Mouse (Mus musculus): ENCODE data around the gene Rps13. TPM values are rescaled to one million over a fixed set of nuclear protein-coding genes. Genes with fewer than 3 reads are reported as not detected.

The Rps13 gene
- 673 TPM for polyA plus RNA-seq (2014; fragmentation: Illumina TruSeq; extraction: RNeasy Lipid Tissue Mini Kit (QIAGEN cat#74804); ENCODE audit: low read depth, low replicate concordance)

GRCm38 (mm10) chr7:116333713-116334668, at the start of gene Rps13:
Gene Rps13 (minus strand): TSS chr7:116334195.

GRCm38 (mm10) chr7:116307871-116308631, 25.9 kb downstream of the Rps13 start, which contains the start of gene Plekha7:
Gene Plekha7 (minus strand): TSS chr7:116308376.

Other genes starting within 250 kb of the Rps13 start
- gene Gm4353, start 249.6 kb downstream of the Rps13 start, polyA plus RNA-seq (2014; fragmentation: Illumina TruSeq; extraction: RNeasy Lipid Tissue Mini Kit (QIAGEN cat#74804); ENCODE audit: low read depth, low replicate concordance), result not detected
- gene Plekha7, start 25.8 kb downstream of the Rps13 start, polyA plus RNA-seq (2014; fragmentation: Illumina TruSeq; extraction: RNeasy Lipid Tissue Mini Kit (QIAGEN cat#74804); ENCODE audit: low read depth, low replicate concordance), result 11.5 TPM
- 9.1 TPM for gene Pik3c2a, start 109.3 kb upstream of the Rps13 start, polyA plus RNA-seq (2014; fragmentation: Illumina TruSeq; extraction: RNeasy Lipid Tissue Mini Kit (QIAGEN cat#74804); ENCODE audit: low read depth, low replicate concordance)
- 10.7 TPM for gene Nucb2, start 170.2 kb upstream of the Rps13 start, polyA plus RNA-seq (2014; fragmentation: Illumina TruSeq; extraction: RNeasy Lipid Tissue Mini Kit (QIAGEN cat#74804); ENCODE audit: low read depth, low replicate concordance)

All from heart, adult 10 weeks (tissue).